Comparison of ENCODE assay signal across 14 mouse cellular contexts in the genomic region with DNA sequence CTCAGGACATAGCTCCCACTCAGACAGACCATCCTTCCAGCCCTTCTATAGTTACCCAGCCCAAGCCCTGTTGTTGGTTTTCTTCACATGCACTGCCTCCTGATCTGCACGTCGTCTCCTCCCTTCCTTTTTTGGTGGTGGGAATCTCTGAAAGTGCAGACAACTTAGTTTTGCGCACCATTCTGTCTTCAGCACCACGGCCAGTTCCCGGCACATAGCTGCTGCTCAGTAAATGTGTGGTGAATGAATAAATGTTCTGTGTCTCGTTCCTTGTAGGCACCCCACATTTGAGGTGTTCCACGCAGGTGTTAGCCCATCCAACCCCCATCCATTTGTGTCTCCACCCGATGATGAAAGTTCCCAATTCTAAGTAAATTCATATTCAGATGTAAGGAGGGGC. TPM values are rescaled to one million over a fixed set of nuclear protein-coding genes. Genes with fewer than 3 reads are reported as not detected.
DNase-seq lines count a peak whose midpoint lies in the region; ATAC-seq and TF ChIP-seq lines count a peak whose summit lies in the region.
"Had no signal": no experiment of that assay in that cellular context is flagged by ENCODE, and none has a peak within 500 bp of the region (broad histone marks: within the 10 kb centered on the region; RNA-seq: fewer than 3 reads in every experiment).

No protein-coding gene starts in this region.

- no peak overlapping the region for H3K27ac ChIP-seq in CH12.LX (ENCODE audit: insufficient read depth, low read depth)
- H3K27ac ChIP-seq: limb, embryonic 15.5 days had no signal

- DNase-seq in kidney, postnatal 14 days = peak; percentile 24
- DNase-seq in kidney, adult 8-10 months = no peak
- DNase-seq in CH12.LX (ENCODE audit: extremely low read depth) = peak; percentile 14
- DNase-seq in WW6 (ENCODE audit: low read depth, low spot score) = peak; percentile 13
- peak; percentile 7 for DNase-seq in induced T-regulatory cell, adult 2 months (ENCODE audit: low read depth)
- DNase-seq in spleen, adult 18-20 months = no peak
- DNase-seq: cerebellum, postnatal 14 days; kidney, adult 11 months; midbrain, embryonic 14.5 days; thymus, adult 2 months had no signal

- no peaks in the 10 kb centered on the region for H3K36me3 ChIP-seq in CH12.LX (replicated peaks in 1 of 2; ENCODE audit: control insufficient read depth in 1 of 2, insufficient read depth in 1 of 2, low read length in 1 of 2)
- H3K36me3 ChIP-seq: heart, embryonic 12.5 days; limb, embryonic 15.5 days had no signal

- H3K79me2 ChIP-seq in CH12.LX (replicated peaks; ENCODE audit: control insufficient read depth, extremely low read depth, insufficient read depth, poor library complexity, severe bottlenecking) = no peaks in the 10 kb centered on the region

- no peaks in the 10 kb centered on the region for H3K9me3 ChIP-seq in CH12.LX (replicated peaks; ENCODE audit: low read length)
- H3K9me3 ChIP-seq: heart, embryonic 12.5 days; limb, embryonic 15.5 days had no signal

- H3K27me3 ChIP-seq in CH12.LX (replicated peaks) = peaks cover 88% of the 10 kb centered on the region

- H3K4me2 ChIP-seq in CH12.LX (ENCODE audit: insufficient read depth, low read depth, poor library complexity, severe bottlenecking) = no peak overlapping the region
- H3K4me2 ChIP-seq: heart, embryonic 12.5 days; limb, embryonic 15.5 days had no signal

- TF ChIP-seq CTCF in CH12.LX (conservative IDR thresholded peaks at IDR 0.05 in 1 of 2, IDR thresholded peaks at IDR 0.05 in 1 of 2; ENCODE audit: low read depth in 2 of 2, low read length in 2 of 2) = no peak

- TF ChIP-seq RAD21 in CH12.LX (IDR thresholded peaks at IDR 0.05; ENCODE audit: low read depth, low read length) = no peak

- H3K4me3 ChIP-seq in CH12.LX (replicated peaks in 1 of 3; ENCODE audit: low read depth in 2 of 3, low read length in 2 of 3, poor library complexity in 1 of 3) = no peak overlapping the region
- H3K4me3 ChIP-seq: heart, embryonic 12.5 days; limb, embryonic 15.5 days had no signal

- dilution Hi-C loops in CH12.LX (cut with MboI; ENCODE audit: extremely low pct_ligation_motif_present, extremely low pct_unique_long_range_greater_than_20kb, low sequenced_read_pairs) = no loop called here

- in situ Hi-C loops in CH12.LX (cut with MboI; ENCODE audit: low pct_ligation_motif_present, low pct_unique_long_range_greater_than_20kb, low sequenced_read_pairs) = no loop called here

- H3K9ac ChIP-seq in CH12.LX (ENCODE audit: insufficient read depth, low read depth) = no peak overlapping the region
- H3K9ac ChIP-seq: heart, embryonic 12.5 days; limb, embryonic 15.5 days had no signal

- no peak for TF ChIP-seq POLR2A in CH12.LX (IDR thresholded peaks at IDR 0.05; ENCODE audit: low read depth, low read length)

- TF ChIP-seq EP300 in CH12.LX (IDR thresholded peaks at IDR 0.05; ENCODE audit: low read length) = no peak

- no peaks in the 10 kb centered on the region for H3K4me1 ChIP-seq in CH12.LX (ENCODE audit: control insufficient read depth in 1 of 2, insufficient read depth in 2 of 2)
- H3K4me1 ChIP-seq: heart, embryonic 12.5 days; limb, embryonic 15.5 days had no signal

- ATAC-seq in erythroblast, adult 5-6 weeks (replicated peaks; ENCODE audit: low FRiP score, poor library complexity, severe bottlenecking) = no peak
- ATAC-seq: forebrain, embryonic 16.5 days had no signal

TF ChIP-seq in CH12.LX, 34 proteins besides CTCF, POLR2A, EP300 and RAD21:
- TF ChIP-seq ZC3H11A (IDR thresholded peaks at IDR 0.05; ENCODE audit: low read depth, low read length) (no peak), ZKSCAN1 (IDR thresholded peaks at IDR 0.05; ENCODE audit: borderline replicate concordance, low read depth, low read length) (no peak)

RNA-seq across cellular contexts. Expression of a gene that starts 35.0 kb away (rescaled TPM):
- total RNA-seq in CH12.LX (2012; rRNA removed) = not detected in 2 replicates
- total RNA-seq in CH12.LX (2014; rRNA removed) = not detected in 2 replicates
- not detected in 2 replicates for polyA plus RNA-seq in CH12.LX (2012; ENCODE audit: insufficient read length, low read depth)
- total RNA-seq in erythroblast, adult 5-6 weeks (2015; ENCODE audit: low replicate concordance) = 0.19 TPM in 1 of 2 replicates, not detected in the other
- 0.84 TPM in 1 of 2 replicates, not detected in the other for total RNA-seq in erythroblast, adult 5-6 weeks (2017; ENCODE audit: low replicate concordance)

Comparison
In these comparisons a context has a peak if more than half of its experiments do, and no peak if none do; other contexts are left out.
1. DNase-seq: peak in kidney, postnatal 14 days (single experiment), CH12.LX (single experiment), WW6 (single experiment) and induced T-regulatory cell, adult 2 months (single experiment); none in kidney, adult 8-10 months (0 of 2) and spleen, adult 18-20 months (0 of 2).